Mouse (Mus musculus): ENCODE data around the gene Lhx2.
A peak's percentile ranks its signal among the peaks of the same experiment; 100 is the strongest.

Gene Lhx2

DNA sequence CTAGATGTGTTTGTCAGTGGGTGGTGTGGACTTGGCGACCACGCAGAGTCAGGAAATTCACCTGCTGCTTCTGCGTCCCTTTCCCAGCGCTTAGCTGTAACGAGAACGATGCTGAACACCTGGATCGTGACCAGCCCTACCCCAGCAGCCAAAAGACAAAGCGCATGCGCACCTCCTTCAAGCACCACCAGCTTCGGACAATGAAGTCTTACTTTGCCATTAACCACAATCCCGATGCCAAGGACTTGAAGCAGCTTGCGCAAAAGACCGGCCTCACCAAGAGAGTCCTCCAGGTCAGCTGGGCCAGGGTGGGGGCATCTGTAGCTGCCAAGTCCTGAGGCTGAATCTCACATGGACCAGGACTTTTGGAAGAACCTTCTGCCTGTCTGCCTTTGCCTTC lies 20.7 kb downstream of the Lhx2 start:
- no peak for DNase-seq (ENCODE audit: low spot score)

DNA sequence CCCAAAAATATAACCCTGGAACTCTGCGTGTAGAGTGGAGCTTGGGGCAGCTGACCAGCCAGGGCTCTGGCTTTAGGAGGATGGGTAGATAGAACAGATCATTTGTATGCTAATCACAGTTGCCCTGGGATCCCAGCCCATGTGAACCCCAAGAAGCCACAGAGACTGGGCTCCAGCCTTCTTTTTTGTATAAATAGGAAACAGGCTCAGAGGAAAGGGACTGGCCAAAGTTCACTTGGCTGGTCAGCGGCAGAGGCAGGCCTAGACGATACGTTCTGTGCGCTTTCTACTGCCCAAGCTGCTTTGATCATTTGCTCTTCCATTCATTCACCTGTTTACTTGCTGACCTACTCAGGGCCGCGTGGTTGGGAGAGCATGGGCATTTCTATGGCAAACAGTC lies 27.1 kb downstream of the Lhx2 start:
- no peak for DNase-seq (ENCODE audit: low spot score)

- no peak for DNase-seq (ENCODE audit: low spot score)
Measured at GRCm38 (mm10) chr2:38367023-38367422, 27.9 kb downstream of the Lhx2 start.

- DNase-seq (ENCODE audit: low spot score): no peak
Measured at GRCm38 (mm10) chr2:38367852-38368251, 28.8 kb downstream of the Lhx2 start.

DNA sequence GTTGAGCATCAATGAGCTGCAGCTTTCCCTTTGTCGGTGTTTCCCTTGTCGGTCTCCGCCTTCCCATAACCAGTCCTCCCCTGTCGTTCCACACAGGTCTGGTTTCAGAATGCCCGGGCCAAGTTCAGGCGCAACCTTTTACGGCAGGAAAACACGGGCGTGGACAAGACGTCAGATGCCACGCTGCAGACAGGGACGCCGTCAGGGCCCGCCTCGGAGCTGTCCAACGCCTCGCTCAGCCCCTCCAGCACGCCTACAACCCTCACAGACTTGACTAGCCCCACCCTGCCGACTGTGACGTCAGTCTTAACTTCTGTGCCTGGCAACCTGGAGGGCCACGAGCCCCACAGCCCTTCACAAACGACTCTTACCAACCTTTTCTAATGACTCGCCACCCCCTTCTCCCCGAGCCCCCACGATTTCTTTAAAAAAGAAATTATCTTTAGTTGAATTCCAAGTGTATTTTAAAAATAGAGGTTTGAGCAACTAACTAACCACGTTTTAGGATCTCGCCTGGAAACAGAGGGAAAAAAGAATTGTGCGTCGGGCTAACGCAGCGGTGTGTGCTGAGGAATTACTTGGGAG lies 29.8 kb downstream of the Lhx2 start:
- DNase-seq (ENCODE audit: low spot score): peak; percentile 57

DNA sequence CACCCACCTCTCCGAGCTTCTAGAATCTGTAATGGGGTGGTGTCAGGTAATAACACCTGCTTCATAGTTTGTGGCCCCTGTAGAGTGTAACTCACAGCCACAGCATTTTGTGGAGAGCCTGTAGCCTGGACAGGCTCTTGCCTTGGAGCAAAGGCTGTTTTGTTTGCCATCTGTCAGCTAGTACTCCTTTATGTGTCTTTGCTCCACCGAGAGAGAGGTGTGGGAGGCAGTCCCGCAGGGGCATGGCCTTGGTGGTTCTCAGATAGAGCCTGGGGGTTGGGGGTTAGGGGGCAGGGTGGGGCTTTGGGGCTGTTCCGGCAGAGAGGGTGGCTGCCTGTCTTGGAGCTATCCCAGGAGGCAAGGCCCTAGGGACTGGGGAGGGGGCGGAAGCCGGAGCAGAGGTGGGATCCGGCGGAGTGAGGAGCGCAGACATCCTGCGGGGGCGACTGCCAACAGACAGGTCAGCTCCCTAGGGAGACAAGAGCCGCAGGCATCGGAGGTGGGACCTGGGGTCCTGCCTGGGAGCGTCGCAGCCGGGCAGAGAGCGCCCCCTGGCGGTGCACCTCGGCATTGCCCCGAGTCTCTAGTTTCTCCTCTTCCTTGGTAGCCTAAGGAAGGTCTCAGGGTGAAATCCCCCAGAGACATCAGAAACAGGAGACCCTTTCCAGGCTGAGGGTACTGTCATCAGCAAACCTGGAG lies 36.7 kb downstream of the Lhx2 start:
- DNase-seq (ENCODE audit: low spot score): peak; percentile 39

DNA sequence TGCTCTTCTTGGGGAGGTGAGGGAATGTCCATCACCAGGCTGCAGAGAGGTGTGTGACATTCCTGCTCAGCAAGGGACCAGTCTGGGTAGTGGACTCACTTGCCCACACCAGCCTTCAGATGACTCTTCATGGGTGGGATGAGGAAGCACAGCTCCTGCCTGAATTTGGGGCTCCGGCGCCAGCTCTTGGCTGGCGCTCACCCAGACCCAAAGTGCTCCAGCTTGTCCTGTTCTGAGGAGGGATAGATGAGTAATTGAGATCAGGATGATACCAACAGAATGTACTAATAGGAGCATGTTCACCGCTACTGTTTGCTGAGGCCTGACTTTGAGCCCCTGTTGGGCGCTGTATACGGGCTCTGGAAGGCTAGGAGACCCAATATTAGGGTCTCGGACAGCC lies 38.2 kb downstream of the Lhx2 start:
- no peak for DNase-seq (ENCODE audit: low spot score)

DNA sequence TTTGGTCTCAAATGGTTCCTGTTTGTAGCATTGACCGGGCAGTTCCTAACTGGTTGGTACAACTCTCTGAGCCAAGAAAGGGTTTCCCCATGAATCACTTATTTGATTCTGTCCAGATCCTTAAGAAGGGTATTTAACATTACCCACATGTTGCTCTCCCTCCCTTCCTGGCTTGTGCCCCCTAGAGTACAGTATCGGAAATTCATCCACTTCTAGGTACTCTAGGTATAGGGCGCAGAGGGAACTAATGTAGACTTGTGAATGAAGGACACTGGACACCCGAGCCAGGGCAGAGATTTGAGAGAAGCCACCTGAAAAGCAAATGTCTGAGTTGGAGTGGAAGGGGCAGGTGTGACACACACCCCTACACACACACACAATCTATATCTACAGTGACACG lies 39.3 kb downstream of the Lhx2 start:
- peak; percentile 14 for DNase-seq (ENCODE audit: low spot score)

DNA sequence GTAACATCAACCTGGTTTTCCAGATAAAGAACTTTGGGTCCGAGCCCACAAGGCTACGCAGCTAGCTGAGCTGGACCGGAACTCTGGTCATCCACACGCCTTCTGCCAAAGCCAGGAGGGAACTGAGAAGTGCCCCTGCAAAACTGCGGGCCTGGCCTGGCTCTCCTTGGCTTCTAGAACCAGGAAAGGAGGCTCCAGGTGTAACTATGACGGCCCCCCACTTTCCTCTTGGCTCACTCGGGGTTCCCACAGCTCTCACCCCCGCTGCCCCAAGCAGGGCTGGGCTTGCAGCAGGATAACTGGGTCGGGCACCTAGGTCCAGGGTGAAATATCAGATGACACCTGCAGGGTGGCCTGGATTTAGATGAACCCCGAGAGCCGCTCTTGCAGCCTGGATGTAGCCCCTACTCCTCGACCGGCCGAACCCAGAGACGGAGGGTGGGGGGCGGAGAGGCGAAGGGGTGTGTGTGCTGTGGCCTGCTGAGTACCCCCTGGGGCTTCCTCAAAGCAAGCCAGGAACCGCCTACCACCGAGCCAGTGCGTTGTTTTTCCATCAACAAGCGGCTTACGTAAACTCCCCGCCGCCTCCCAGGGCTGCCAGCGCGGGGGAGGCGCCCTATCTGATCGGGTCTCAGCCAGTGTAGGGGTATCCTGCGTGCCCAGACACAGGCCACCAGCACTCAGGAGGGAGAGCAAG lies 39.9 kb downstream of the Lhx2 start:
- DNase-seq (ENCODE audit: low spot score): no peak

DNA sequence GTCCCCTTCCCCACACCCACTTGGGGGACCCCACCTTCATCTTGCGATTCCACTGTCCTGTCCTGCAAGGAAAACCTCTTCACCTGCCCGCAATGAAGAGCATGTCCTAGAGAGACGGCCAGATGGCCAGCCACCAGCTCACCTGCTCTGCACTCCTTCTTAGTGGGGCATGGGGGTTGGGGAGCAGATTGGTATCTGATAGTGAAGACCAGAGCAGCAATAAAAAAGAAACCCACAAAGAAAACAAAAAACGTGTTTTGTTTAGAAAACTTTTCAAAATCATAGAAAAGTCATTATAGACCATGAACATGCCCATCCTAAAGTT lies 40.4 kb downstream of the Lhx2 start:
- no peak for DNase-seq (ENCODE audit: low spot score)

DNA sequence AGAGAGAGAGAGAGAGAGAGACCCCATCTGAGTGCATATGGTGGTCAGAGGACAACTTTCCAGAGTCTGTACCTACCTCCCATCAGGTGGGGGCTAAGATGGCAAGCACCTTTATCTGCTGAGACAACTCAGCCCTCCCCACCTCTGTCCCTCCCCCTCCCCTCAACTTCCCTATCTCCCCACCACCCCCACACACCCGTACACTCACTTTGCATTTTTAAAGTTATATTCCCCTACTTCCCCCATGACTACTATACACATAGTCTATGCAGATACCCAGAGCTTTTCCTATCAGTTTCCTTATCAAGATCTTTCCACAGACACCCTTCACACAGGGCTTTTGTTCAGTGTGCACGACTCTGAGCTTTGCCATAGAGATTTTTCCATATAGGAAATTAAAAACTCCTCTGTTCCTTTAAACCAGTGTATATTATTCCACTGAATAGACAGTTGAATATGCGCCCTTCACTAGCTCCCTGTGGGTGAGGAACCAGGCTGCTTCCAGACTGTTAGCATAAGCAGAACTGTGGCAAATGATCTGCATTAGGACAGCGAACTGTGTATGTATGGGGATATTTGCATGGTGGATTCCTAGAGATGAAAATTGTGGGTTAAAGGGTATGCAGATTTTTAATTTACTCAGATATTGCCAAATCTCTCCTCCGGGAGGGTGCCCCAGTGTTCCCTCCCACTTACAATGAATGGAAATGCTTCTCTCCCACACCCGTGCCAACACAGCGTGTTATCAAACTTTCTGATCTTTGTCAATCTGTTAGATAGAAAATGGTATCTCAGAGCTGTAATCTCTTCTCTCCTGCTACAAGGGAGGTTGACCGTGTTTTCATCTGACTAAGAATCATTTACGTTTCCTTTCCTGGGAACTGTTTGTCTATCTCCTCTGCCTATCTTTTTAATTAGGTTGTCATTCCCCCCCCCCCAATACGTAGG lies 41.3 kb downstream of the Lhx2 start:
- no peak for DNase-seq (ENCODE audit: low spot score)

DNA sequence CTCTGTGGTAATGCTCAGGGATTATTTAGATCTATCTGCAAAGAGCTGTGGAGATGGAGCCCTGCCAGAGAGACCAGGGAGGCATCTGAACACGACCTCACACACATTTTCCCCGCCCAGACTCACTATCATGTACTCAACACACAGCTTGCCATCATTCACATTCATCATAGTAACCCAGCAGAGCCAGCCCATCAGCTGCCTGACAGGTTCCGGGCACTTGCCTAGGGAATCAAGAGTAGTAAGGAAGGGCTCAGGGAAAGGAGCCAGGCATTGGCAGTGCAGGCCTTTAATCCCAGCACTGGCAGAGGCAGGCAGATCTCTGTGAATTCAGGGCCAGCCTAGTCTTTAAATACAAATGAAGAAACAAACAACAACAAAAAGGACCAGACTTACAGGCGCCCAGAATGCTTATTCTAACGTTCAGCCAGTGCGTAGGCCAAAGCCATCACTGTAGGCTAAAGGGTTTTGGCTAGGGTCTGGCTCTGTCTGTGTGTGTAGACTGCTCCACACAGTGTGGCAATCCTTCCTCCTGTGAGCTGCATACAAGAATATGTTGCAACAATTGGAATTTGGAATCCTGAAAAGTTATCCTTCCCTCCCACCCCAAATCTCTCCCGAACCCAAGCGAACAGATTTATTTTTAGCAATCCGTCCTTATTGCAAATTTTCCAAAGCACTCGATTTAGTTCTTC lies 48.6 kb downstream of the Lhx2 start:
- no peak for DNase-seq (ENCODE audit: low spot score)

DNA sequence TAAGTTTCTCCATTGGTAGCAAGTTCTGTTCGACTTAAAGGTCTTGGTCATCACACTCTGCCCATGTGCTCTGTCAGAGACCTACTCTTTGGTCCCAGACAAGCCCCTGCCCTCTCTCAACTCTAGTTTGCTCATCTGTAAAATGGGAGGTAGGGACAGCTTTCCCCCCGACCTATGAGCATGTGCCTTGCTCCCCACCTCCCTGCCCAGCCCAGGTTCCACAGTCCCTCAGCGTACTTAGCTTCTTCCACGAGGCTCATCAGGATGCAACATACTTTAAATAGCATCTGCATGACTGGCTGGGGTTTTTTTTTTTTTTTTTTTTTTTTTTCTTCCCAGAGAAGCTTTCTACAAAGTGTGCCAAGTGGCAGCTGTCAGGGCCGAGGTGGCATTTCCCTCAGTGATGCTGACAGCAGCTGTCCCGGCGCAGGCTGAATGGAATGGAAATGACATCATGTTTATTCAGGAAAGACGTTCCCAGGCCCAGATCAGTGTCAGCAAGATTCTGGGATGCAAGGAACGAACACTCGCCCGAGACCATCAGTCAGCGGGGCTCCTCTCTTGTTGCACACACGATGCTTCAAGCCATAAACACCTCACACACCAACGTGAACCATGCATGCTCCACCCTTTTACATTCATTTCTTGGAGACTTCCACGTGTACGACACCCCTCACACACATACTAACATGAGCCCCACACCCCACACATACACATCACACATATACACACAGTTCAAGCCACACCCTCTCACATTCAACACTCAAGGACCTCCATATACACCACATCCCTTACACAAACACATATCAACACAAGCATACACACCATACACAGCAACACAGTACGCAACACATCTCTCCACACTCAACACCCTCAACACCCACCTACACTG lies 56.1 kb downstream of the Lhx2 start:
- no peak for DNase-seq (ENCODE audit: low spot score)

GRCm38 (mm10) chr2:38395869-38396236 lies 56.8 kb downstream of the Lhx2 start:
- DNase-seq (ENCODE audit: low spot score): no peak

DNA sequence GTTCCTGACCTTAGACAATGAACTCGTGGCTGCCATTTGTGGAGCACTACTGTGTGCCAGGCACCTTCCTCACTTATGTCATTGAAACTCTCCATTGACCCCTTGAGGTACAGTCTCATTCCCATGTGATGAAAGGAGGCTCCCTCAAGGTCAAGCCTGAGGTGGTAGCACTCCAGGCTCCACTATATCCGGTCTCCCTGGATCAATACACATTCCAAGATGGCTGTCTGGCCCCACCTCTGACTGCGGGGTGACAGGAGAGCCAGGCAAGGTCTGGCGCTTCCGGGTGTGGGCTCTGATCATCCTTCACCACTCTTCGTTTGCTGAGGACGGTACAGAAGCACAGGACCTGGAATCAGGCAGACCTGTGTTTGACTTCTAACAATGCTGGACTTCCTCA lies 58.2 kb downstream of the Lhx2 start:
- DNase-seq (ENCODE audit: low spot score): no peak

- DNase-seq (ENCODE audit: low spot score): no peak
Measured at GRCm38 (mm10) chr2:38397882-38398281, 58.8 kb downstream of the Lhx2 start.

- no peak for DNase-seq (ENCODE audit: low spot score)
Measured at GRCm38 (mm10) chr2:38402611-38403010, 63.5 kb downstream of the Lhx2 start.

- no peak for DNase-seq (ENCODE audit: low spot score)
Measured at GRCm38 (mm10) chr2:38403231-38403630, 64.2 kb downstream of the Lhx2 start.

GRCm38 (mm10) chr2:38404007-38404596 lies 65.0 kb downstream of the Lhx2 start:
- DNase-seq (ENCODE audit: low spot score): no peak

DNA sequence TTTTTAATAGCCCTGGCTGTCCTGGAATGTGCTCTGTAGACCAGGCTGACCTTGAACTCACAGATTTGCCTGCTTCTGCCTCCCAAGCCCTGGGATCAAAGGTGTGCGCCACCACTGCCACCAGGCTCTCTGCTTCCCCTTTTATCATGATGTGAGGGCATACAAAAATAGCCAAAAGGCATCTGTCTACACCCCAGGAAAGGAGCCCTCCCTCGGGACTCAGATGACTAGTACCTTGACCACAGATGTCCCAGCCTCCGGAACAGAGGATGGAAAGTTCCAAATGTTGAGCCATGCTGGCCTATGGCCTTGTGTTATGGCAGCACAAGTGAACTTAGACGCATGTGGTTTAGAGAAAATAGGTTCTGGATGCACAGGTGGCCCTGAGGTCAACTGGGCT lies 66.3 kb downstream of the Lhx2 start:
- DNase-seq (ENCODE audit: low spot score): no peak

DNA sequence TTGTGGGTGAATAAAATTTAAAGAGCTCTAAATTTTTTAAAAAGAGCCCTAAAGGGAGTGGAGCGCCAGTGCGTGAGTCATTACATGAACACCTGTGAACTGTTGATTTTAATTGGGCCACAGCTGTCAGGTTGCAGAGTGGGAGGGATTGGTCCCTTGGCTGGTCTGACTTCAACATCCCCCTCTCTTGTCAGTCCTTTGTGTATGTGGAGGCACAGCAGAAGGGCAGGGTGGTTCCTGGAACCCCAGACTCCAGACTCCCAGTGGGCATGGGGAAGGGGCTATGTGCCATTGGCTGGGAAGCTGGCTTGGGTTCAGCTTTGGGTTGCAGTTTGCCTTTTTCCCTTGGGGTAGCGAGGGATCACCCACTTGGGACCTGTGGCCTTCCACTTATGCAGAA lies 70.2 kb downstream of the Lhx2 start:
- DNase-seq (ENCODE audit: low spot score): no peak

Measured in T-cell, adult 2 months (primary cell).